Mouse (Mus musculus): ENCODE measurements around the gene Xylt1. TPM values are rescaled to one million over a fixed set of nuclear protein-coding genes. Genes with fewer than 3 reads are reported as not detected.

Gene Xylt1
- total and polyA plus RNA-seq, 3 experiments: 9.0 to 13.3 TPM; not detected in 1

GRCm38 (mm10) chr7:117369290-117369941 is 11.4 kb upstream of the Xylt1 start:
- 0 out of 4 replicates have a peak, but pooled peaks cover 0 to 2% of the 10 kb centered on the region in 2 experiments for H3K36me3 ChIP-seq (ENCODE audit: control insufficient read depth in 1 of 2, insufficient read depth in 2 of 2, low read length in 2 of 2)
- no peak overlapping the region for H3K27ac ChIP-seq (ENCODE audit: control insufficient read depth, low read depth, low read length)
- no peak overlapping the region for H3K4me3 ChIP-seq (ENCODE audit: control insufficient read depth in 1 of 2, insufficient read depth in 1 of 2, low read depth in 2 of 2, low read length in 2 of 2)
- 0 out of 4 replicates have a peak, but pooled peaks of 1 of the 2 experiments have one; percentile 48 for TF ChIP-seq EP300 (IDR thresholded peaks at IDR 0.05; ENCODE audit: low read depth in 1 of 2, low read length in 2 of 2)
- peak; percentile 81 for TF ChIP-seq ZNF384 (IDR thresholded peaks at IDR 0.05; ENCODE audit: low read depth, low read length)
- TF ChIP-seq JUND (IDR thresholded peaks at IDR 0.05; ENCODE audit: low read depth, low read length): no peak
- TF ChIP-seq RCOR1 (IDR thresholded peaks at IDR 0.05; ENCODE audit: low read depth, low read length): 0 out of 2 replicates have a peak, but pooled peaks have one; percentile 42
- peak; percentile 48; the same call in 1 of the 2 replicates for TF ChIP-seq GATA1 (IDR thresholded peaks at IDR 0.05; ENCODE audit: low read depth, low read length)
- DNase-seq (ENCODE audit: low read depth, low spot score): no peak
- no peaks in the 10 kb centered on the region for H3K9me3 ChIP-seq (replicated peaks; ENCODE audit: insufficient read depth, low read length)
- H3K9ac ChIP-seq (ENCODE audit: control insufficient read depth, low read depth, low read length, poor library complexity, severe bottlenecking): no peak overlapping the region
- no peaks in the 10 kb centered on the region for H3K79me2 ChIP-seq (ENCODE audit: control insufficient read depth, insufficient read depth, low read length, poor library complexity)
- no peaks in the 10 kb centered on the region for H3K4me1 ChIP-seq (ENCODE audit: control insufficient read depth in 1 of 2, insufficient read depth in 2 of 2, low read length in 2 of 2)
- no peaks in the 10 kb centered on the region; a peak in 2 of 4 replicates for H3K27me3 ChIP-seq (ENCODE audit: control insufficient read depth in 1 of 2, insufficient read depth in 2 of 2, low read length in 2 of 2)

- Histone ChIP-seq H3K9ac (ENCODE audit: control insufficient read depth, low read depth, low read length, poor library complexity, severe bottlenecking) (no peak overlapping the region), H3K27ac (ENCODE audit: control insufficient read depth, low read depth, low read length) (no peak overlapping the region), H3K36me3 (ENCODE audit: control insufficient read depth in 1 of 2, insufficient read depth in 2 of 2, low read length in 2 of 2) (peaks cover 0 to 6% of the 10 kb centered on the region in 2 experiments; a peak in 2 of 4 replicates), H3K9me3 (replicated peaks; ENCODE audit: insufficient read depth, low read length) (no peaks in the 10 kb centered on the region), H3K4me1 (ENCODE audit: control insufficient read depth in 1 of 2, insufficient read depth in 2 of 2, low read length in 2 of 2) (peaks cover 9 to 18% of the 10 kb centered on the region in 2 experiments), H3K4me3 (ENCODE audit: control insufficient read depth in 1 of 2, insufficient read depth in 1 of 2, low read depth in 2 of 2, low read length in 2 of 2) (no peak overlapping the region), H3K79me2 (ENCODE audit: control insufficient read depth, insufficient read depth, low read length, poor library complexity) (peaks cover 2% of the 10 kb centered on the region), H3K27me3 (ENCODE audit: control insufficient read depth in 1 of 2, insufficient read depth in 2 of 2, low read length in 2 of 2) (no peaks in the 10 kb centered on the region; a peak in 1 of 4 replicates)
- DNase-seq (ENCODE audit: low read depth, low spot score): peak; percentile 67
- TF ChIP-seq MYC (IDR thresholded peaks at IDR 0.05; ENCODE audit: low read depth, low read length): no peak
- TF ChIP-seq EP300 (IDR thresholded peaks at IDR 0.05; ENCODE audit: low read depth in 1 of 2, low read length in 2 of 2): no peak
- TF ChIP-seq MAZ (IDR thresholded peaks at IDR 0.05; ENCODE audit: low read depth, low read length): 0 out of 2 replicates have a peak, but pooled peaks have one; percentile 22
- 0 out of 2 replicates have a peak, but pooled peaks have one; percentile 16 for TF ChIP-seq HCFC1 (IDR thresholded peaks at IDR 0.05; ENCODE audit: low read depth, low read length)
- no peak for TF ChIP-seq ZNF384 (IDR thresholded peaks at IDR 0.05; ENCODE audit: low read depth, low read length)
- TF ChIP-seq SMC3 (IDR thresholded peaks at IDR 0.05; ENCODE audit: low read depth, low read length): peak; percentile 78
- no peak for TF ChIP-seq POLR2AphosphoS2 (IDR thresholded peaks at IDR 0.05; ENCODE audit: low read length)
- no peak for TF ChIP-seq MAX (IDR thresholded peaks at IDR 0.05; ENCODE audit: low read length)
- TF ChIP-seq UBTF (IDR thresholded peaks at IDR 0.05; ENCODE audit: borderline replicate concordance, insufficient read depth, low read depth, low read length): no peak
- TF ChIP-seq USF1 (IDR thresholded peaks at IDR 0.05; ENCODE audit: low read depth, low read length): no peak
- peak; percentile 67 to 78 (median 73) for TF ChIP-seq CTCF (IDR thresholded peaks at IDR 0.05 in 2 of 3, conservative IDR thresholded peaks at IDR 0.05 in 1 of 3; ENCODE audit: control insufficient read depth in 1 of 3, insufficient read depth in 1 of 3, low read depth in 2 of 3, low read length in 3 of 3, poor library complexity in 1 of 3, severe bottlenecking in 1 of 3)
- TF ChIP-seq GABPA (IDR thresholded peaks at IDR 0.05; ENCODE audit: low read depth, low read length): no peak
- TF ChIP-seq ZC3H11A (IDR thresholded peaks at IDR 0.05; ENCODE audit: low read depth, low read length): peak; percentile 51
- TF ChIP-seq RAD21 (IDR thresholded peaks at IDR 0.05; ENCODE audit: low read depth, low read length): peak; percentile 66
- TF ChIP-seq CHD2 (IDR thresholded peaks at IDR 0.05; ENCODE audit: low read length): no peak
These were observed 4.9 kb upstream of the Xylt1 start for GRCm38 (mm10) chr7:117375886-117376309.

All from MEL (cell line).